Mouse (Mus musculus): ENCODE measurements around the gene Smg6. TPM values are rescaled to one million over a fixed set of nuclear protein-coding genes. Genes with fewer than 3 reads are reported as not detected.
A peak's percentile ranks its signal among the peaks of the same experiment; 100 is the strongest.

Gene Smg6
- total RNA-seq, 2 experiments from 2014 or later: 9.4 to 10.1 TPM

DNA sequence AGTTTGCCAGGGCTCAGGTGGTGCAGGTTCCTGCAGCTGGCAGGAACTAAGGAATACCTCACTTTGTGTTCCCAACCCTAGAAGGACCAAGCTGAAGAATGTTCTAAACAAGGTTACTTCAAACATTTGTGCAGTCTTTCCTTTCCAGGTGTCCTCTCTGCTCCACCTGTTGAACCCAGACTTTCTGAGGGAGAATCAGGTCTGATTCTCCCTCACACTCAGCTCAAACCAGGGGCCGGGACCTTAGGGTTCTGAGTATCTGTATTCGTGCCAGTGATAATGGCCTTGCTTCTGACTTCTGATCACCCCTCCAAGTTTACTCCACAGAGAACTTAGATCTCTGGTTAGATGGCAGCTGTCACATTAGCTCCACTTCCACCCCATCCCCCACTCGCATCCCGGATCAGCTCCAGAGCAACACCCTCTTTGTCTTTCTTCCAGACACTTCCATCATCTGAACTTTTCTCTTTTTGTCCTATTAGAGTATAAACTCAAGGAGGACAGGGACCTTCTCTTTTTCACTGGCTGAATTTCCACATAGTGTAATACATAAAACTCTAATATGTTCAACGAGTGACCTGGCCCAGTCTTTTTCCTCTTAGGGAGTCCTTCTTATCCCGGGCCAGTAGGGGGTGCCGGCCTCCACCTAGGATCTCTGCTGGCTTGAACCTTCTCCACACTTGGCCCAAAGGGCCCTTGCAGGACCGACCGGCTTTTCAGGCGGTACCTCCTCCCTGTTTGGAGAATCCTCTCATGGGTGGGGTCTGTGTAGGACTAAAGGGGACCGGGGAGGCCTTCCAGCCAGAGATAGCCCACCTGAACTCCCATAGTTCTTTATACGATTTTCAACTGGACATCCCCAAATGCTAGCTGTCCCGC, 267.0 kb downstream of the Smg6 start:
- DNase-seq: peak; percentile 79

DNA sequence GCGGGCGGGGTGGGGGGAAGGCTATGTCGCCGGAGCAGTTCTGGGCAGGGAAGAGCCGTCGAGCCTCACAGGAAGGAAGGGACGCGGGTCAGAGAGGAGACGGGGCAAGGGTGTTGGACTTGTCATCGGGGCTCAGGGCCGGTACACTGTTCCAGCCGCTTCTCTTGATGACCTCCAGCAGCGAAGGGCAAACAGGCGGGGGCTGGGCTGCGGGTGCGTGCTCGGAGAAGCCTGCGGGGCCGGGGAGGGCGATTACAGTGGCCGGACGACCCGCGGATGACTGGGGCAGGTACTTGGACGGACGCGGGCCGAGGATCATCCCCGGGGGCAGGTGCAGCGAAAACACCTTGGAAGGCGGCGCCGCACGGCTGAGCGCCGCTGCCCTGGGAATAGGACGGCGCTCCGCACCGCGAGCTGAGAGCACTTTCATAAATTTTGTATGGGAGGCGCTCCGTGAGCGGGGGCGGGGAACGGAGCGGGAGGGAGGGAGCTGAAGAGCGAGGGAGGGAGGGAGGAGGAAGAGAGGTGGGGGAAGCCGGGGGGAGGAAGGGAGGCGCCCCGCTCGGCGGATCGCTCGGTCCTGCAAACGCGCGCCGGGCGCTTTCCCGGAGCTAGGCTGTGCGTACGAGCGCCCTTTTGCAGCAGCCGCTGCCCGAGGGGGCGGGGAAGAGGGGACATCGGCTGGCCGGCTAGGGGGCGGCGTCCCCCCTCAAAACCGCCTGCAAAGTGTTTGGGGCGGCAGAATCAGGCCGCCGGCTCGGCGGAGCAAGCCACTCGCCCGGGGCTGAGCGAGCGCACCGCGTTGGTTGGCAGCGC, 267.8 kb downstream of the Smg6 start, which contains the start of gene Rtn4rl1:
TSS of gene Rtn4rl1 (plus strand) at position 528 of the 816 bp plus-strand sequence.
- peak; percentile 66 for DNase-seq

DNA sequence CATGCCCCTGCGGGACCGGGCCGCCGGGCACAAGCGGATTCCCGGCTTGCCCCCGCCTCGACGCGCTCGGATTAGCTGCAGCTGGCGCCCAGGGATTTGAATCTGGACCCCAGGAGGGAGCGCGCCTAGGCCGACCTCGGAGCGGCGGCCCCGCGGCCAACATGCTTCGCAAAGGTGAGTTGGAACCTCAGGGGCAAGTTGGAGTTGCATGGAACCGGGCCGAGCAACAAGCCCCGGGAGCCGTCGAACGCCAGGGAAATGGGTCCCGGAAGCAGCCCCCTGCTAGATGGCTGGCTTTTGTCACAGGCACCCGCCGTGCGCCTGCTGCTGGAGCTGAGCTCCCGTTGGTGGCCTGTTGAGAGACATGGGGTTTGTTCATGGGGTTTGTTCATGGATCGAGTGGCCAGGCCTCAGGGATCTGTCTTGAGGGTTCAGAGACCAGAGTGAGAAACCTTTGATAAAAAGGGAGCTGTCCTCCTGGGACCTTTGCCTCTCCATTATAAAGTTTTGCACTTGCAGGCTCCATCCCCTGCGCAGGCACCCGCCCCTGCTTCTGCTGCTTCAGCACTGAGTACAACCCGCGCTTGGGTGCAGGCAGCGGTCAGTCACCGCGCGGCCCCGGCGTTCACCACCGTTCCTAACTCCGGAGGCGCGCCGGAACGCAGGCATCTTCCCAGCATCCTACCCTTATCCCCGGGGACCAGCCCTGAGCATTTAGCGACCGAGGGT, 268.7 kb downstream of the Smg6 start:
- no peak for DNase-seq

DNA sequence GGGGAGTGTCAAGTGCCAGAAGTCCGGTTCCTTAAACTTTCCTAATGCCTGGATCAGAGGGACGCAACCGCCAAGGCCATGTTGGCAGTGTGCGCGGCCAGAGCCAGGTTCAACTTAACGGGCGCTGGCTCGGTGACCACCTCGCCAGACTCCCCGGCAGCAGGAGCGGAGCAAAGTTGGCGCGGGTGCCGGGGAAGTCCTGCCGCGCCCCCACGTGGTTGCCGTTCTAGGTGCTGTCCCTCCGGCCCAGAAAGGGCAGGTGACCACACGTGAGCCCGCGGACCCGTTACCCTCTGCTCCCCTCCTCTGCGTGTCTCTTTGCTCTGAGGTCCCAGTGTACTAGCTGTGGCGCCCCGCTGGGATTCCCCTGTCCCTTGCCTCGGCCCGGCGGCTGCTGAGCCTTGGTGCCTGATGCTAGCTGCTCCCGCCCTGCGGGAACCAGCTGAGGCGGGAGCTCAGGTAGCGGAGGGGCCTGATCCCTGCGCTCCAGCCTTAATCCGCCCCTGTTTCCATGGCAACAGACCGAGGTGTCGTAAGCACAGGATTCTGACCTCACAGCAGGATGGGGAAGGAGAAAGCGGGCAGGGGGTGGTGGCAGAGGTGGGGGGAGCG, 269.3 kb downstream of the Smg6 start:
- DNase-seq: no peak

DNA sequence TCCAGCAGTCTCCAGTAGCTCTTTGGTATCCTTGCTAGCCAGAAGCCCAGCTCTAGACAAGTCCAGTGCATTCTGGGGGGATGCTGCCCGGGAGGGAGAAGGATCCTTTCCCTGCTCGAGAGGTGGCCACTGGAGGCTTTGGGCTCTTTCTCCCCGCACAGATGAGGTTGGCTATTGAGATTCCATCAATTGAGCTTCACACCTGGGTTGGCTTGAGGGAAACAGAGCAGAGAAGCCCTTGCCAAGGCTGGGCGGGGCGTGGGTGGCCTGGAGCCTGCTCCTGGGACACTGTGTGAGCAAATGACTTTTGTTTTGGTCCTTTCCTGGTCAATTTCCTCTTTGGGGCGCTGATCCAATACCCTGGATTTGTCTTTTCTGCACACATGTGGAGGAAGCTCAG, 270.5 kb downstream of the Smg6 start:
- DNase-seq: no peak

DNA sequence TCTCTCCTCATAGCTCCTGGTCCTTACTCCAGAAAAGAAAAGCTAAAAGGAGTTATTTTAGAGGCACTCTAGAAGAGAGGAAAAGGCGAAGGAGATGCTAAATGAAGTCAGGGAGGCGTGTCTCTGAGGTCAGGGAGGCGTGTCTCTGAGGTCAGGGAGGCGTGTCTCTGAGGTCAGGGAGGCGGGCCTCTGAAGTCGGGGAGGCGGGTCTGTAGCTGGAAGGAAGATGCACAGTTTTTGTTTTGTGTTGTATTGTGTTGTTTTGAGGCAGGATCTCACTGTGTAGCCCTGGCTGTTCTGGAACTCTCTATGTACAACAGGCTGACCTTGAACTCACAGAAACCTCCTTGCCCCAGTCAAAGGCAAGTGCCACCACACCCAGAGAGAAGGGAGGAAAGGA, 272.3 kb downstream of the Smg6 start:
- DNase-seq: no peak

DNA sequence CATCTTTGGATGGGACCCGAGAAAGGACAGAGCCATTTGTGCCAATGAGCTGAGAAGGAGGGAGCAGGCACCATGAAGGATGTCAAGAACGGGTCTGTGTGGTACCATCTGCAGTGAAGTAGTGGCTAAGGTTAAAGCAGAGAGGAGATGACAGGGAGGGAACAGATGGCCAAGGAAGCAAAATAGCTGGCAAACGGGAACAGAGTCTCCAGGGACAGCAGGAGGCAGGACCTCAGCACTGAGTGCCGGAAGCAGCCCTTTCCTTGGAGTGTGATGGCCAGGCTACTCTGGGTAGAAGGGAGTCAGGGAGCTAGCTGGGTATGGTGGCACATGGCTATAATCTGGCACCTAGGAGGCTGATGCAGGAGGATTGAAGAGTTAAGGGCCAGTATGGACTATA, 273.2 kb downstream of the Smg6 start:
- no peak for DNase-seq

DNA sequence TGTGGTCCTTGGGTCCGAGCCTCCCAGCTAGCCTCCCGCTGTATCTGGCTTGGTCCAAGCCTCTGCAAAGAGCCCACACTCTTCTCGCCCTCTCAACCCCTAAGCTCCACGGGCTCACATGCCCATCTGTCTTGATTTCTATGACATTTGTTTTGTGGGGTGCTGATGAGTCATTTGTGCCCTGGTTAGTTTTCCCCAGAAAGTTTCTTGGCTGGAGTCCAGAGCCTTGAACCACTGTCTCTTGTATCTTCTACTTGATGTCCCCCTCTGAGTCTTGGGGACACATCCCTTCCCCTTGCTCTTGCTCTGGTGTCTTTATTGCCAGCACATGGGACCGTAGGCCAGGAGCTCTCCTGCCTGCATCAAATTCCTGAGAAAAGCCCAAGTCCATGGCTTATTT, 274.3 kb downstream of the Smg6 start:
- DNase-seq: no peak

DNA sequence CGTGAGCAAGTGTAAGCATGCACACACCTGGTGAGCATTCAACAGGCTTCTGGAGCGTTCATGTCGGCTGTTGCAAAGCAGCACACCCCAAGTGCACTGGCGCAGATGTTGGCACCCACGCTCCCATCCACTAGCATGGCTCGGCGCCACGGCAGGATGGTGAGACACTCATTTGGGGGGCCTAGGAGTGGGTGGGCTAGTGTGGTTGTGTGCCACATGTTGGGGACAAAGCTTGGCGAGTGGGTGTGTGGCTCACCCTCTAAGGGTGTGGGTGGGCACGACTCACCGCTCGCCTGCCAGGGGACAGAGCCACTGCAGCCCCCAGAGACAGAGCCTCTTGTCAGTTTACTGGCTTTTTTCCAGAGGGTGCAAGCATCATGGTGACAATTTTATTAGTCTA, 275.3 kb downstream of the Smg6 start:
- no peak for DNase-seq

DNA sequence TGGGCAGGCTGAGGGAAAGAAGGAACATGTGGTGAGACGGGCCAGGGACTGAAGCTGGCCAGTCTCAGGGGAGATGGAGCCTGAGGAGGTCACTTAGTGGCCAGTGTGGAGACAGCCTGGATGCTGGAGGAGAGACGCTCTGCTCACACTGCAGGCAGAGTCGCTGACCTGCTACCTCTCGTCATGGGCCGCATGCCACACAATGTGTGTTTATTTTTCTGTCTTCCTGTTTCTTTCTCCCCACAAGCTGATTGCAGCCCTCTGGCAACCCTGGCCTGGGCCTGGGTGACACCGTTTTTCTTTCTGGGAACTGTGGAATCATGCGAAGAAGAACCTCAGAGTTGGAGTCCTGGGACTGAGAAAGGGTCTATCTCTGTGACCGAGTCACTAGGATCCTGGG, 276.1 kb downstream of the Smg6 start:
- no peak for DNase-seq

DNA sequence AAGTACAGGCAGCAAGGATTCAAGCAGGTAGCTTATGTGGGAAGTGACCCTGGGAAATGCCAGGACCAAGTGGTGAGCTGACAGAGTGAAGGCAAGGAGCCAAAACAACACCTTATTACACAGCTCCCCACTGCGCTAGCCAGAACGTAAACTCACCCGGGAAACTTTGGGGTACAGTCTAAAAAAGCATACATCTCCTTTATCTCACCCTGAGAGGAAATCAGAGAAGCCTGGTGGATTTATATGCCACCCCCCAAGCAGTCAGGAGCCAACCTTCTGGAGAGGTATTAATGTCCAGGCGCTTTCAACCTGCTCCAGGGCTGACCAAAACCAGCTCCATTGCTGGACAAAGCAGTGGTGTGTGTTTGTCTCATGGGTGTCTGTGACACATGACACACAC, 278.3 kb downstream of the Smg6 start:
- DNase-seq: no peak

DNA sequence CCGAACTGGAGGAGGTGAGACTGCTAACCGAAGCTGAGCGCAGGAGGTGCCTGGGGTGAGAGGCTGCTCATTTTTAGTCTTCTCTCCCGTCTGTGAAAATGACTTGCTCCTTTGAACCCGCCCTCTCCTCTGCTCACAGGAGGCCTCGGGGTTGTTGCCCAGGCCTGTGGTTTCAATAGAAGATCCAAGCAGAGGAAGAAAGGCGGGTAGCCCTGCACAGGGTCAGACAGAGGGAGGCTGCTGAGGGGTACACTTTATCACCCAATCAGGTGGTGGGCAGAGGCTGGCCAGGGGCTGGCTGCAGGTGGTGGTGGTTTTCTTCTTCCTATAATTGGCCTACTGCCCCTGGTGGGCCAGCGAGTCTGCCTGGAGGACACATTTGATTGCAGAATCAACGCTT, 278.8 kb downstream of the Smg6 start:
- no peak for DNase-seq

DNA sequence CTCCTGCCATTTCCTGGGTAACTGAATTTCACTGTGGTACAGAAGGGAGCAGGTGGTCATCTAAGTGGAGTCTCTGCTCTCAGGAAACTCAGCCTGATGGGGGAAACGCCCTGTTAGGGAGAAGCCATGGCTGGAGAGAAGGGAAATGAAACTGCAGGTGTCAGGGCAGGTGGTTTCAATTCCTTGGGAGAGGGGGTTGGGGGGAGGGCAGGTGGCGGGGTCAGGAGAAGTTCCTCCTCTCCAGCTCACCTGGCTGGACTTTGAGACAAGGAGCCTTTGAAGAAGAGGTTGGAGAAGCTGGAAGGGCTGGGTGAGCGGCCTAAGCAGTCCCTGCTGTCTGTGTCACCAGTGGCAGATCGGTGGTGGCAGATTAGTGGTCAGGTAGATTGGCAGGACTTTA, 280.7 kb downstream of the Smg6 start:
- DNase-seq: no peak

DNA sequence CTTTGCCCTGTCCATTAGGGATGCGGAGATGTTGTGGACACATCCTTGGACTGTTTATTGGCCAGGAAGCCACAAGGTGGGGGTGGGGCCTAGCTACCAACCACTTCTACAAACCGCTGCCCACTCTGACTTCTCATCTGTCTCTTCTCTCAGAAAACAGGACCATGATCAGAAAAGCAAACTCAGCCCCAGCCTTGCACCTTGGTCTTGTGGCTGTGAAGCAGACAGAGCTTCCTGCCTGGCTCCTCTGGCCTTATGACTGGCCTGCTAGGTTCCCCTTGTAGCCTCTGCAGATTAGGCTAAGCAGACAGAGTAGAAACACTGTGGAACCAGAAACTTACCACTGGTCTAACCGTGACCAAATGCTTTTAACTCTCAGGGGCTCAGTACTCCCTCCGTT, 283.7 kb downstream of the Smg6 start:
- no peak for DNase-seq

DNA sequence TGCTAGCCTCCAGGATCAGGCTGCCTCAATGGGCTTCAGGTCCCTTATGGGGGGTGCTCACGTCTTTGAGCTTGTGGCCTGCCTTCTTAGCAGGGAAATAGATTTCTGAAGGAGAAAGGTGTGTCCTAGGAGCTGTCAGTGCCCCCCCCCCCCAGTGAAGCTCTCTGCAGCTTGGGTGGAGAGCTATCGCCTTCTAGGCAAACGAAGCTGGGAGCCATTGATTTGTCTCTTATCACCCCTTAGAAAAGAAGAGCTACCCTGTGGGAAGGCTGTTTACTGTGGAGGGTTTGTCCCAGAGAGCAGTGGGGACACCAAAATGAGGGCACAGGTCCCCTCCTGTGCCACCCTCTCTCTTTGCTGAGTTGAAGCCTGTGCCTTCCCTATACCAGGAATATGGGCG, 284.5 kb downstream of the Smg6 start:
- no peak for DNase-seq

DNA sequence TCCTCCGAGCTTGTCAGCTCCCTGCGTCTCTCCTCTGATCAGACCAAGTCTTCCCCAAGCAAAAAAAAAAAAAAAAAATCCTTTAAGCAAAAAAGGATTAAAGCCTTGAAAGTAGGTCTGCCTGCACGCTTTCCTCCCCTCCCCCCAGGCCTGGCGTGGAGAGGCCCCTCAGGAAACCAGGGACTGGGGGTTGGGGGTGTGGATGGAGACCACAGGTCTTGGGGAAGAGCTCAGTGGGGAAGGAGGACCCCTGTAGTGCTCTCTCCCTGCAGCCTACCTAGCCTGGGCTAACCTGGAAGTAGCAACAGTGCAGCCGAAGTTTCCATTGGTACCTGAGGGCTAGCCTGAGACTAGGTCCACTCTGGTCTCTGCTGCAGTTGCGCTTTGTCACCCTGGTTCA, 285.1 kb downstream of the Smg6 start:
- DNase-seq: no peak

DNA sequence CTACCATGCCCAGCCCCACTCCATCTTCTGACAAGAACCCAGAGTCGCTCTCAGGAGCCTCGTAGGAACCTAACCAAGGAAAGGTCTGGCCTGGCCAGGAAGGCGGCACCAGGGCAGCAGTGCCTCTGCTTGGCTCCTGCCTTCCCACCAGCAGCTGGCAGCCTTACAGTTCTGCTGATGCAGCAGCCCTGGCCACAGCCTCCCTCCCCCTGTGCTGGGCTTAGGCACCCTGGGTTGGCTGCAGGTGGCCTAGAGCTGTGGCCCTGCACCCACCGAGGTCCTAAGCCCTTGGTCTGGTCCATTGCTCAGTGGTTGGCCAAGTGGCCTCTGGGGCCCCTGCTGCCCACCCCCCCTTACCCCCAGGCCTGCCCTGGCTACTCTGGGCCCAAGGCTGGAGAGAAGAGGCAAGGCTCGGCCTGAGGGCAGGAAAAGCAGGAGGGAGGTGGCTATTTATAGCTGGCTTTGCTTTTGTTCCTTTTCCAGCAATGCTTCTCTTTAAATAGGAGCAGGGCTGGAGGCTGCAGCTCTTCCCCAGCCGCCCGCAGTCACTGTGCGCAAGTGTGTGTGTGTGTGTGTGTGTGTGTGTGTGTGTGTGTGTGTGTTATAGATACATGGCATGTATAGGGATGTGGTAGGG, 286.5 kb downstream of the Smg6 start:
- DNase-seq: peak; percentile 72

DNA sequence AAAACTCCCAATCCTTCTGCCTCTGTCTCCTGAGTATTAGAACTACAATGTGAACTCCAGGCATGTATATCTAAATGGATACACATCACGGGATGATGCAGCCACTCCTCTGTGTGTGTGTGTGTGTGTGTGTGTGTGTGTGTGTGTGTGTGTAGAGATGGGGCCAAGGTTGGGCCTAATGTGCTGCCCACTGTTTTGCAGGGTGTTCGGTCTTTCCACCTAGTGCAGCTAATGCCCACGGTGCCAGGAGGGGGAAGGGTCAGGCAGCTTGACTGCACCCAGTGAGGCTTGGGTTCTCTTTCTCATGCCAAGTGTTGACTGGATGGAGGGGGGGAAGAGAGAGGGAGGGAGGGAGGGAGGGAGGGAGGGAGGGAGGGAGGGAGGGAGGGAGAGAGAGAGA, 287.3 kb downstream of the Smg6 start:
- DNase-seq: no peak

DNA sequence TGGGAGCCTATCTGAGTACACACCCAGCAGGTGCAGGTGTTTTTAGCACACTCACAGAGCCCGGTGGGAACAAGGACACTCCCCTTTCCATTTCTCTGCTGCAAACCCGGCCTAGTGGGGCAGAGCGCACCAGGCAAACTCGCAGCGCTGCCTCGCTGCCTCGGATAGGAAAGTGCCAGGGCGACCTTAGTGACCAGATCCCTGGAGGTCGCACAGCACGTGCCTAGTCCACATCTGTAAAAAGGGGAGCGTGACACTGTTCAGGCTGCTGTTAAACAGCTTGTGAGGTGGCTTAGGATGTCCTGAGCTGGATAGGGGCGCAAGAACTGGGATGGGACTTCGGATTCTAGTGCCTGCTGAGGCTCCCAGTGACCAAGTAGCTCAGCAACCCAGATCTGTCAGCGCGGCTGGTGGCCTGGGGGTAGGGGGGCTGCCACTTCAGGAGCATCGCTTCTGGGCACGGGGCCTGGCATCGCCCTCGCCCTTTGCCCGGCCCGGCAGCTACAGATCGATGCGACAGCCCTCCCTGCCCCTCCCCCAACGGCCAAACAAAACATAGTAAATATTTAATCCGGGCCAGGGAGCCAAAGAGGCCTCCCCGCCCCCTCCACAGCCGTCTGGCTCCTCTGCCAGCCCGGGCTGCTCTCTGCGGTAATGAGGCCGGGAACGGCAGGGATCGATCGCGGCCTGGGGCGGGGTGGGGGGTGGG, 287.9 kb downstream of the Smg6 start:
- no peak for DNase-seq

Measured in gastrocnemius, postnatal 25 days (tissue).